Mouse (Mus musculus) neural tube, embryonic 12.5 days (tissue): ENCODE measurements around the gene Chid1. TPM values are rescaled to one million over a fixed set of nuclear protein-coding genes. Genes with fewer than 3 reads are reported as not detected.
A peak's percentile ranks its signal among the peaks of the same experiment; 100 is the strongest.
"Not testable (repeated sequence)": the region's sequence is repeated elsewhere in the genome, so short reads cannot be mapped to it uniquely, and the experiment has no call there.

Experiments
- ATAC-seq: fragments of 200-750 bp; cut with Nextera tagmentation; 2 replicates; pipeline ENCODE4 v1.8.0; 2017; ENCODE audit warnings: low read depth, mild to moderate bottlenecking, moderate TSS enrichment, moderate library complexity; ENCODE audit not compliant: low FRiP score
- H3K27ac ChIP-seq: fragments of 300-500 bp; sonication (generic); 2 replicates; pipeline ENCODE4 v1.5.1; 2016
- H3K27me3 ChIP-seq: fragments of 300-500 bp; sonication (generic); replicated peaks from 2 replicates; pipeline ENCODE4 v1.6.1; 2016; ENCODE audit warnings: mild to moderate bottlenecking
- H3K36me3 ChIP-seq: fragments of 300-500 bp; sonication (generic); 2 replicates; pipeline ENCODE4 v1.6.1; 2016; ENCODE audit warnings: mild to moderate bottlenecking
- H3K4me1 ChIP-seq: fragments of 300-500 bp; sonication (generic); 2 replicates; pipeline ENCODE4 v1.6.1; 2016
- H3K4me2 ChIP-seq: fragments of 300-500 bp; sonication (generic); replicated peaks from 2 replicates; pipeline ENCODE4 v1.6.1; 2016; ENCODE audit warnings: mild to moderate bottlenecking
- H3K4me3 ChIP-seq: fragments of 300-500 bp; sonication (generic); 2 replicates; pipeline ENCODE4 v1.5.1; 2016
- H3K9ac ChIP-seq: fragments of 300-500 bp; sonication (generic); 2 replicates; pipeline ENCODE4 v1.6.1; 2016; ENCODE audit warnings: mild to moderate bottlenecking
- H3K9me3 ChIP-seq: fragments of 300-500 bp; sonication (generic); 2 replicates; pipeline ENCODE4 v1.6.1; 2016; ENCODE audit warnings: mild to moderate bottlenecking
- WGBS: fragments of 180-500 bp; shearing (Covaris S2); methylation state at CpG from one replicate; pipeline ENCODE4 v1.1.7; 2016; 5-methylcytosine and 5-hydroxymethylcytosine counted together
- polyA plus RNA-seq: library from polyadenylated mRNA; unstranded; fragments of >200 nt; fragmentation: Nextera tagmentation; extraction: Ambion mirVana; gene quantifications from 2 replicates; pipeline ENCODE4 v1.2.1, GENCODE M21; 2016

Chid1 gene
- polyA plus RNA-seq, 1 experiment from 2014 or later: 33.7 TPM

- Histone ChIP-seq H3K36me3 (peaks cover 35% of the 10 kb centered on the region), H3K9me3 (no peaks in the 10 kb centered on the region), H3K4me1 (peaks cover 22% of the 10 kb centered on the region), H3K27me3 (no peaks in the 10 kb centered on the region), H3K4me2 (no peak overlapping the region), H3K4me3 (no peak overlapping the region), H3K27ac (no peak overlapping the region), H3K9ac (no peak overlapping the region)
- WGBS: 79% methylated on average over 2 of the region's 2 CpGs
- no peak for ATAC-seq
Observed at GRCm38 (mm10) chr7:141453636-141454035, 86.0 kb downstream of the Chid1 start.

- no peak for ATAC-seq
- no peak overlapping the region for H3K4me3 ChIP-seq
- no peaks in the 10 kb centered on the region for H3K27me3 ChIP-seq
- no peaks in the 10 kb centered on the region for H3K9me3 ChIP-seq
- no peak overlapping the region for H3K4me2 ChIP-seq
- H3K27ac ChIP-seq: no peak overlapping the region
- H3K9ac ChIP-seq: no peak overlapping the region
- H3K36me3 ChIP-seq: peaks cover 37% of the 10 kb centered on the region
- peaks cover 29% of the 10 kb centered on the region for H3K4me1 ChIP-seq
Observed at GRCm38 (mm10) chr7:141451928-141452327, 87.7 kb downstream of the Chid1 start.

GRCm38 (mm10) chr7:141447110-141447991, 92.3 kb downstream of the Chid1 start, which contains the start of gene Rplp2:
Rplp2 (plus strand) TSS chr7:141447370.
- Histone ChIP-seq H3K27me3 (no peaks in the 10 kb centered on the region), H3K9me3 (no peaks in the 10 kb centered on the region), H3K4me2 (peak within 1 kb of the TSS; percentile 78), H3K4me3 (peak within 1 kb of the TSS; percentile 90), H3K9ac (peak within 1 kb of the TSS; percentile 89), H3K36me3 (peaks cover 37% of the 10 kb centered on the region), H3K27ac (peak within 1 kb of the TSS; percentile 42; the same call in 1 of the 2 replicates), H3K4me1 (peaks cover 28% of the 10 kb centered on the region)
- ATAC-seq: peak; percentile 89
- WGBS: under 1% methylated on average over 62 of the region's 63 CpGs

GRCm38 (mm10) chr7:141446374-141446773, 93.3 kb downstream of the Chid1 start:
- WGBS: 83% methylated on average over 3 of the region's 3 CpGs

GRCm38 (mm10) chr7:141443828-141444237, 95.8 kb downstream of the Chid1 start, which contains the start of gene Pidd1:
Pidd1 (minus strand) TSS chr7:141444025.
- no peak; the same call in 1 of the 2 replicates for ATAC-seq
- no peak within 1 kb of the TSS for H3K27ac ChIP-seq
- peak within 1 kb of the TSS; percentile 33 for H3K4me3 ChIP-seq
- peak within 1 kb of the TSS; percentile 78 for H3K4me2 ChIP-seq
- no peaks in the 10 kb centered on the region for H3K27me3 ChIP-seq
- H3K36me3 ChIP-seq: peaks cover 28% of the 10 kb centered on the region
- H3K4me1 ChIP-seq: peaks cover 32% of the 10 kb centered on the region
- H3K9ac ChIP-seq: peak within 1 kb of the TSS; percentile 51
- no peaks in the 10 kb centered on the region for H3K9me3 ChIP-seq
- WGBS: under 1% methylated on average over 25 of the region's 25 CpGs

More at GRCm38 (mm10) chr7:141446374-141446773, 93.3 kb downstream of the Chid1 start:
- H3K4me3 ChIP-seq, H3K27ac ChIP-seq, H3K9me3 ChIP-seq, H3K27me3 ChIP-seq, H3K9ac ChIP-seq, ATAC-seq: not testable (repeated sequence)
- peaks cover 35% of the 10 kb centered on the region for H3K4me1 ChIP-seq
- H3K36me3 ChIP-seq: peaks cover 29% of the 10 kb centered on the region
- H3K4me2 ChIP-seq: peak overlapping the region; percentile 78; the same call in 1 of the 2 replicates

Other genes starting within 250 kb of the Chid1 start
- 0.82 and 0.94 TPM in 2 replicates for gene Drd4, start 247.9 kb downstream of the Chid1 start, polyA plus RNA-seq
- 98.9 and 108 TPM in 2 replicates for gene Deaf1, start 212.2 kb downstream of the Chid1 start, polyA plus RNA-seq
- gene Tmem80, start 212.1 kb downstream of the Chid1 start, polyA plus RNA-seq: 60.9 and 62.5 TPM in 2 replicates
- 1.0 and 1.1 TPM in 2 replicates for gene Eps8l2, start 201.0 kb downstream of the Chid1 start, polyA plus RNA-seq
- gene Taldo1, start 147.7 kb downstream of the Chid1 start, polyA plus RNA-seq: 366 and 377 TPM in 2 replicates
- 50.5 and 51.5 TPM in 2 replicates for gene Gatd1, start 125.7 kb downstream of the Chid1 start, polyA plus RNA-seq
- 44.4 and 55.1 TPM in 2 replicates for gene Cend1, start 110.4 kb downstream of the Chid1 start, polyA plus RNA-seq
- gene Slc25a22, start 102.0 kb downstream of the Chid1 start, polyA plus RNA-seq: 57.6 and 57.7 TPM in 2 replicates
- gene Pidd1, start 95.8 kb downstream of the Chid1 start, polyA plus RNA-seq: 8.4 and 9.8 TPM in 2 replicates
- gene Rplp2, start 92.5 kb downstream of the Chid1 start, polyA plus RNA-seq: 803 and 881 TPM in 2 replicates
- 15.8 and 16.5 TPM in 2 replicates for gene Pnpla2, start 84.7 kb downstream of the Chid1 start, polyA plus RNA-seq
- gene Cracr2b, start 78.8 kb downstream of the Chid1 start, polyA plus RNA-seq: 6.7 and 7.6 TPM in 2 replicates
- gene Cd151, start 72.5 kb downstream of the Chid1 start, polyA plus RNA-seq: 20.6 and 22.7 TPM in 2 replicates
- gene Polr2l, start 64.7 kb downstream of the Chid1 start, polyA plus RNA-seq: 73.5 and 80.6 TPM in 2 replicates
- gene Tspan4, start 64.6 kb downstream of the Chid1 start, polyA plus RNA-seq: 34.2 and 37.1 TPM in 2 replicates
- 111 and 117 TPM in 2 replicates for gene Ap2a2, start 22.3 kb upstream of the Chid1 start, polyA plus RNA-seq
- 0.20 and 0.23 TPM in 2 replicates for gene Muc6, start 115.5 kb upstream of the Chid1 start, polyA plus RNA-seq
- gene Muc2, start 150.5 kb upstream of the Chid1 start, polyA plus RNA-seq: 0.23 and 0.27 TPM in 2 replicates
- gene Muc5ac, start 249.1 kb upstream of the Chid1 start, polyA plus RNA-seq: not detected in 2 replicates